Mouse (Mus musculus) layer of hippocampus, adult 11-12 months (tissue): ENCODE measurements around the gene Pnpla3.

ENCODE experiments used
- DNase-seq: peaks from one replicate; pipeline ENCODE4 v3.0.0; 2022; ENCODE audit warnings: low spot score

Gene Pnpla3

DNA sequence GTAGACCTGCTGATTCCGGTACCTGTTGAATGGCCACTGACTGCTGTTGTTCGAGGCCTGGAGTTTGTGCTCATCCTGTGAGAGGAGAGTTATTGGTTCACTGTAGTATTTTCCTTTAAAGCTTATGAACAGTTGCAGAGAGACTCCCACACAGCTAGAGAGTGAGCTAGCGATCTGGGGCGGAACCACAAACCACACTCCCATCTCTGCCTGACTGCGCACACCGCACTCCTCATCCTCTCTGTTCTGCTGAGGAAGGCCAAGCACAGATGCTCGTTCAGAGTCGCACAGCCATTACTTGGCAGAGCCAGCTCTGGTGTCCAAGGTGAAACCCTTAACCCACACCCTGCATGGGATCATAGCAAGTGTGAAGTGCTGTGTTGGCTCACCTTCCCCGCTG, 11.1 kb downstream of the Pnpla3 start:
- DNase-seq = peak; percentile 21

DNA sequence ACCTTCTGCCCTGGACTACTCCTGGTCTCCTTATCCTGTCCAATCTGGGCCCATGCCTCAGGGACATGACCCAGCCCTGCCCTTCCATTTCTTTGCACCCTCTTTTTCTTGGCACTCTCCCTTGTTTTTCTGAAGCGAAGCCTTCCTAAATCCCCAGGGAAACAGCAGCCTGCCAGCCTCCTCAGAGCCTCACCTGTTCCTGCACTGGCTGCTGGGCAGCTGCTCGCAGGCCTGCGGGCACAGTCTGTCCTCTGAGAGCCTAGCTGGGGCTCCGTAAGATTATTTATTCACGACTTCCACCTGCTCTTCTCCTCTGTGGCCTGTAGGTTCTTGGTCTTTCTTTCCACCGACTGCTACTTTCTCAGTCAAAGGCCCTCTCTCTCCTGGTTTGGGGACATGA, 14.4 kb downstream of the Pnpla3 start:
- DNase-seq = no peak

DNA sequence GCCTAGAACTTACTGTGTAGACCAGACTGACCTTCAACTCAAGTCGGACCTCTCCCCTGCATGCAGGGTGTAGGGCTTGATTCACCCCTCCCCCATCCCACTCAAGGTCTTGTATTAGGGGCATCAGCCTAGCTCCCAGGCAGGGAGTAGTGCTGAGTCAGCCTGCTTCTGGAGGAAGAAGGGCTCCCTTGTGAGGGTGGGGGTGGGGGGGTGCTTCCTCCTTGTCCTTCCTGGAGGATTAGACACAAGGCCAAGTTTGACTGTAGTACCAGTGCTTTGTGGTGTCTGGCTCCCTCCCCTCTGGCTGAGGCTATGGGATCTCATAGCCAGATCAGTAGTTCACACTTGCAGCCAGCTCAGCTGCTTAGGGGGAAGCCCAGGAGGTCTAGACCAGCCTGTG, 16.3 kb downstream of the Pnpla3 start:
- no peak for DNase-seq

DNA sequence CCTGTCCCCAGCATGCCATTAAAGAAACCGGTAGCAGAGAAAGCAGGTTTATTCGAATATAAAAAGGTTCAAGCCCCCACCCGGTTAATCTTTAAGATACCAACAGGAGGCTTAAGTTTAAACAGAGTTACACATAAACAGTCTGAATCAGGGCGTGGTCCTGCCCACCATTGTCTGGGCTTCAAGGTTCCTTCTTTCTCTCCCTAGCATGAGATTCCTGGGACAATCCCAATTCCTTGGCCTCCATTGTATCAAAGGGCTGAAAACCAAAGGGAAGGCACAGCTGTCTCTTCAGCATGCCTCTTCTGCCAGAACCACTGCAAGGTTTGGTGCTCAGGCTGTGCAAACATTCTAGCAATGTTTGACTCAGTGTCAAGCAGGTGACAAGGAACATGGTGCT, 18.6 kb downstream of the Pnpla3 start:
- DNase-seq = no peak

DNA sequence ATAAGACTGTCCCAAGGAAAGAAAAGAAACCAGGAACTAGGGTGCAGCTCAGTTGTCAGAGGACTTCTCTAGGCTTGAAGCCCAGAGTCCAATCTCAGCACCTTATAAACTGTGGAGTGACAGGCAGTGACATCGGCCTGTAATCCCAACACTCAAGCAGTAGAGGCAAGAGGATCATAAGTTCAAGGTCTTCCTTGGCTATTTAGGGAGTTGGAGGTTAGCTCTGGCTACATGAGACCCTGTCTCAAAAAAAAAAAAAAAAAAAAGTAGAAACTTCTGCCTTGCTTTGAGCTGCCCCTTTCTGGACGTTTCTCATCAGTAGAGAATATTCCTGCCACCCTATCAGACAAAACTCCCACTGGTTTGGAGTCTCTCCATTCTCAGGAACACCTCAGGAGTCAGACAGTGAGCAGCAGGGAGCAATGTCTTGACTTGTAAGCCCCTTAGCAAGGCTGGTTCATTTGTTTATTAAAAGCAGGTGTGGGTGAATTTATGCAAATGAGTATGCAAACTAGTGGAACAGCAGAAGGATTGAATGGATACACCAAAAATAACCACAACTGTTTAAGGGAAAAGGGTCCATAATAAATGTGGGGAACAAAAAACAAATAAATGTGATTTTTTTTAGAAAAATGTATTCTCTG, 21.4 kb downstream of the Pnpla3 start:
- no peak for DNase-seq

DNA sequence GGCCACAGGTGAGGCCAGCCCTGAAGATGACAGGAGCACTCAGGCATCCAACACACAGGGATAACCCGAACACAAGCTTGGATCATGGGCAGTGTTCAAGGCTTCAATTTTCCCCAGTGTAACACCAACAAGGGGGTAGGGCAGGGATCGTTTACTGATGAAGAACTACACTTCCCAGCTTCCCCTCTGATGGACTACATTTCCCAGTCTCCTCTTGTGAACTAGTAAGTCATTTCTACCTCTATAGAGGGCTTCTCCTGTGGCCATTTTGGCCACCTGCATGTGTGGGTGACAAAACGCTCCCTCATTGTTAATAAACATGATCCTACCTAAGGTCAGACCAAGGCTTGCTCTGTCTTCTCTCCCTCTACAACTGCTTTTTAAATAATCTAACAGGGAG, 22.2 kb downstream of the Pnpla3 start:
- no peak for DNase-seq

DNA sequence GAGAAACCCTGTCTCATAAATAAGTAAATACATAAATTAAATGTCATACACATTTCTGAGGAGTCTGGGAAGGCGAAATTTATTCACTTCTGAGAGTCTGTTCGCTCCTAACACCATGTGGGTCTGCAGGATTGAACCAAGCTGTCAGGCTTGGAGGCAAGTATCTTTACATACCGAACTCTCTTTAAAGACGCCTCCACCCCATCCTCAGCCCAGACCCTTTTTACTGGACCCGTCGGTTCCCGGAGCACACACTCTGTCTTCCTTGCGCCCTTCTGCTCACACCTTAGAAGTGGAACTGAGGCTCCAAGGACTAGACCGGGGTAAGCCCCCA, 24.1 kb downstream of the Pnpla3 start:
- no peak for DNase-seq

DNA sequence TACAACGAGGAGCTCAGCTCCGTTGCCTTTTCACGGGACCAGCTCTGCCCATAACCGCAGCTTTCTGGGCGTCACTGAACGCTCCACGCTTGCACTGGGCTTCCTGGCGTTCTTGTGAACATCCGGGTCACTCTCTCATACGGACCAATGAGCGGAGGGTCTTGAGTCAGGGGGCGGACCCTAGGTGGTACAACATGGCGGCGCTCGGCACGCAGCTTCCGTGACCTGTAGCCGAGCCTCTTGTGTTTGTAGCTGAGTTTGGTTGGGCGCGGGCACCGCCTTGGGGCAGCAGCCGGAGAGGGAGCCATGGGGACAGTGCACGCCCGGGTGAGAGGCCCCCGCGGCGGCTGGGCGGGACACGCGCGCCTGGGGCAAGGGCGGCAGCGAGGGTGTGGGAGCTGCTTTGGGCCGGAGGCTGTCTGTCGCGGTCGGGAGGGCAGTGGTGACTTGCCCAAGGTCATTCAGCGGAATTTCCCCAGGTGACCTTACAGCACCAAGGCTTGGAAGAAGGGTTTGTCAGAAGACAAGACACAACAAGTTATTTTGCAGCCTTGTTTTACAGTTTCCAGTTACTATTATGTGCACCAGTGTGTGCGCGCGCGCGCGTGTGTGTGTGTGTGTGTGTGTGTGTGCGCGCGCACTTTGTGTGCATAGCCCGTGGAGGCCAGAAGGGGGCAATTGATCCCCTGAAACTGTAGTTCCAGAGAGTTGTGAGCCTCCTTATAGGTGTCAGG, 24.6 kb downstream of the Pnpla3 start, which contains the start of gene Samm50:
TSS of gene Samm50 (plus strand) at position 184 of the 734 bp plus-strand sequence.
- DNase-seq = peak; percentile 94

DNA sequence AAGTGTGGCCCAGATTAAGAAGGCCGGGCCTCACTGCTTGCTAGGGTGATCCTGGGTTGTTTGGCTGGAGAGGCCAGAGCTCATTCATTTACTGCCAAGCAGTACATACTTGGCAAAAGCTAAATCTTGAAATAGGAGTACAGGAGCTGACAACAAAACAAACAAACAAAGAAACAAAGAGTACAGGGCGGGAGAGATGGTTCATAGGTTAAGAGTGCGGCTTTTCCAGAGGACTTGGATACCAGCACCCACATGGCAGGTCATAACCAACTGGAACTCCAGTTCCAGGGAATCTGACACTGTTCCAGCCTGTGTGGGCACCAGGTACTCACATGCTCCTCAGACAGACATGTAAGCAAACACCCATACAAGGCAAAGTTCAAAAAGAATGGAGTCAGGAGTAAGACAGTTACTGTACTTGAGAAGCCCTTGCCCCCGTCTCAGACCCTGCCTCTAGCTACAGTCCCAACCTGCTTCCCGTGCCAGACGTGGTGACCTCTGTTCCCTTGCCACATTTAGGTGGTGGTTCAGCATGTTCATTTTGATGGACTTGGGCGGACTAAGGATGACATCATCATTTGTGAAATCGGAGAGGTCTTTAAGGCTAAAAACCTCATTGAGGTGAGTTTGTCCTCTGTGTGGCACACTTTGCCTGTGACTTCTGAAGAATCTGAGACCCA, 29.0 kb downstream of the Pnpla3 start:
- DNase-seq = no peak

DNA sequence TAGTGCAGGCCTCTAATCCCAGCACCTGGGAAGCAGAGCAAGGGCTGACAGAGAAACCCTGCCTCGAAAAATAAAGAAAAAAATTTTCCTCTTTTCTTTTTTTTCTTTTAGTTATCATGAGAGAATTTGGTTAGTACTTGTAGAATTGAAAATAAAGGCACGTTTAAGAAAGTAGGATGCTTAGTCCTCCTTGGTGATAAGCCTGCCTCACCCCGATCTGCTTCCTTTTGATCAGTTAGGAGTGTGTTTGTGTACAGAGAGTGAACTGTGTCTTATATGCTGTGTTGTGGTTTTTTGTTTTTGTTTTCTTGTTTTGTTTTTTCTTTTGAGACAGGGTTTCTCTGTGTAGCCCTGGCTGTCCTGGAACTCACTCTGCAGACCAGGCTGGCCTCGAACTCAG, 39.7 kb downstream of the Pnpla3 start:
- no peak for DNase-seq

DNA sequence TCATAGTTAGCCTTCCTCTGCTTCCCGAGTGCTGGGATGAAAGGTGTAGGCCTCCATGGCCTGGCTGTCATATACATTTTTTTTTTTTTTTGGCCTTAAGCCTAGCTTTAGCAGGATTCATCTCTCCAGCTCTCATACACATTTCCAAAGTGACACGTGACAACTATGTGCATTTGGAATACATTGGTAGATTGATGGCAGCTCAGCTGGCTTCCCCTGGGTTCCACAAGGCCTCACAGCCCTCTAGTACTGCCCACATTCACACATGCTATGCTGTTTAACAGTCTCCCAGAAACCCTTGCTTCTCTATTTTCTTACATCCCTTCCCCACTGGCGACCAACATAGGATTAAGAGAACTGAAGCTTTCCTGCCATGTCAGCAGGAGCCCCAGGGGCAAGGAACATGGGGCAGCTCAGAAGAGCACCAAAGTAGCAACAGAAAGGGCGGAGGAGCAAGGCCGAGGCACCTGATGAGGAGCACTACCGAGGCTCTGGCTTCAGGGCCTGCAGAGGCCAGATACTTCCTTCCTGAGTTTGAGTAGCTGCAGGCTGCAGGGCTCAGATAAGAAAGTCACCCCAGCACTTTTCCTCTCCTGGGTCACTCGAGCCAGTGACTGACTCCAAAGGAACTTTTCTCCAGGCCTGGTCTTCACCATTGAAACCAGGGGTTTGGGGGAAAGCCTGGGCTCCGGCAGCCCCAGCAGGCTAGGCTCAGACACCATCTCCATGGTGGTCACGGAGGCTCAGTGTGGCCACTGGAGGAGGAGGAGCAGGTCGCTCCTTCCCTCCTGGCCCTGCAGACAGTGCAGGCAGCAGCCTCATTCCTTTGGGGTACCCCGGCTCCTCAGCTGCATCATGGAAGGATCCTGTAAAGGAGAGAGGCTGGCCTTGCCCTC, 42.1 kb downstream of the Pnpla3 start:
- DNase-seq = no peak

DNA sequence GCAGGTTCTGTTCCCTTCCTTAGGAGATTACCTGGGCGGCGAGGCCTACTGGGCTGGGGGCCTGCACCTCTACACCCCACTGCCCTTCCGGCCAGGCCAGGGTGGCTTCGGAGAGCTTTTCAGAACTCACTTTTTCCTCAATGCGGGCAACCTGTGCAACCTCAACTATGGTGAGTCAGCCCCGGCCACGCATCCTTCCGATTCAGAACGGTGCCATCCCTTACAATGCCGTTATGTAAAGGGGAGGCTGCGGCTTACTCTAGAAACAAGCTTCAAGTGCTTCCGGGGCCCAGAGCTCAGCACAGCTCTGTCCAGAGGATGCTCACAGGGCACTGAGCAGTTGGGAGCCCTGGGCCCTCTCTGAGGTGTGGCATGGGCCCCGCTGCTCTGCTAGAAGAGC, 42.8 kb downstream of the Pnpla3 start:
- DNase-seq = no peak

DNA sequence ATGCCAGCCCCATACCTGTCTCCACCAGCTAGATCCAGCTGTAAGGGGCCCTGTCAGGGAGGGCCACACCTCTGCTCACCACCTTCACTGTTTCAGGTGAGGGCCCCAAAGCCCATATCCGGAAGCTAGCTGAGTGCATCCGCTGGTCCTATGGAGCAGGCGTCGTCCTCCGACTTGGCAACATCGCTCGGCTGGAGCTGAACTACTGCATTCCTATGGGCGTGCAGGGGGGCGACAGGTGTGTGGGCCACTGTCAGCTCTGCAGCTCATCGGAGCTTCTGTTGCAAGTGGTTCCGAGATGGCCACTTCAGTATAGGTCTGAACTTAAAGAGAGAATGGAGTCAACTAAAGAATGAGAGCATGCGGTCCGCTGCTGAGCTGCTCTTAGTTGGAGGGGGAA, 43.3 kb downstream of the Pnpla3 start:
- no peak for DNase-seq

DNA sequence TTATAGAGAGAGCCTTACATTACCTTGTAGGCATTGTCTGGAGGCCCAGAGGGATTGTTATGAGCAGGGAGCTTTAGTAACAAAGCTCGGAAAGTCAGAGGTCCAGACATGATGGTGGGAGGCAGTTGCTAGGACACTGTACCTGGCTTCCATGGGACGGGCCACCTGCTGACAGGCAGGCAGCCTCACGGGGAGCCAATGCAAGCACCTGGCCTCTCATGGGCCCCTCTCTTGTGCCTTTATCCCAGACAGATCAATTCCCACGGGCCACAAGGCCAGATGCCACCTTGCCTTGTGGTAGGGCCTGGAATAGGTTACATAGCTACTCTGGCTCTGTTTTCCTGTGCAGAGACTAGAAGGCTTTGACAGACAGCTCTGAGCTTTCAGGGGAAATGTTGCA, 43.9 kb downstream of the Pnpla3 start:
- DNase-seq = no peak

DNA sequence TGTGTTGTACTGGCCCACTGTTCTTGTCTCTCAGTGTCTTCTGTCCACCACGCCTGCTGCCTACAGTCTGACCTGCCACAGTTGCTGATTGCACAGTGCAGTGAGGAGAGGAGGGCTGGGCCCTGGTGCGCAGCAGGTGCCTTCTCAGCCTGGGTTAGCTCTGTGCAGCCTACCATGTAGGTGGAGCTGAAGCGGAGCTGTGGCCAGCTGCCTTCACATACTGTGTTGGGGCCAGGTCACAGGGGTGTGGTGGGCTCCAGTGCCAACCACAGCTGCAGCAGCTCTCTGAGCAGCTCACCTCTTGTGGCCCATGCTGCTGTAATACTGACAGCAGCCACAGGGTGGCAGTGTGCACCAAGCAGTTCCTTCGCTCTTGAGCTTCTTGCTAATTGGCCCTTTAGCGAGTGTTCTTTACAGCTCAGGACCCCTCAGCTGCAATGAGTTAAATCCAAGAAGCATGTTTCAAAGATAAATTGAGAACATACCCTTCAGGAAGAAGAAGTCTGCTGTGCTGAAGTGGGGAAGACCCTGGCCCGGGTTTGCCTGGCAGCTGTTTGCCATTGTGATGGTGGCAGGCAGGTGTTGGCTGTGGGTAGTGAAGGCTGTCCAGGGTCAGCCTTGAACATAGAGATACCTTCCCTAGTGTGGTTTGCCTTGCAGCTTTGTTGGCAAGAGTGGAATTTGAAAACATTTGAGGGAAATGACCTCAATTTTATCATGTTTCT, 44.6 kb downstream of the Pnpla3 start:
- DNase-seq = peak; percentile 87

DNA sequence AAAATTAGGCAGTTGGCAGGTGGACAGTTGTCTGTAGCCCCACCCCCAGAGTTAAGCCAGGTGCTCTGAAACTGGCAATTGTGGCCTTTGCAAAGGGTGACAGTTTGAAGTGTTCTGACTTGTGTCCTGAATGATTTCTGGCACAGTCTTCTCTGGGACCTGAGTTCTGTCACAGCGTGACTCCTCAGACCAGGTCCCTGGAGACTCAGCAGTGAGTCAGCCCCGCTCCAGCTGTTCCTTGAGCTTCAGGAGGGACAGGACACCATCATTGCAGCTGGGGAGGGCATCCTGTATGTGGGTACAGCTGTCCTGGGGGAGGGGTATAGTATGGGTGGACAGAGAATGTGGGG, 45.1 kb downstream of the Pnpla3 start:
- DNase-seq = no peak

DNA sequence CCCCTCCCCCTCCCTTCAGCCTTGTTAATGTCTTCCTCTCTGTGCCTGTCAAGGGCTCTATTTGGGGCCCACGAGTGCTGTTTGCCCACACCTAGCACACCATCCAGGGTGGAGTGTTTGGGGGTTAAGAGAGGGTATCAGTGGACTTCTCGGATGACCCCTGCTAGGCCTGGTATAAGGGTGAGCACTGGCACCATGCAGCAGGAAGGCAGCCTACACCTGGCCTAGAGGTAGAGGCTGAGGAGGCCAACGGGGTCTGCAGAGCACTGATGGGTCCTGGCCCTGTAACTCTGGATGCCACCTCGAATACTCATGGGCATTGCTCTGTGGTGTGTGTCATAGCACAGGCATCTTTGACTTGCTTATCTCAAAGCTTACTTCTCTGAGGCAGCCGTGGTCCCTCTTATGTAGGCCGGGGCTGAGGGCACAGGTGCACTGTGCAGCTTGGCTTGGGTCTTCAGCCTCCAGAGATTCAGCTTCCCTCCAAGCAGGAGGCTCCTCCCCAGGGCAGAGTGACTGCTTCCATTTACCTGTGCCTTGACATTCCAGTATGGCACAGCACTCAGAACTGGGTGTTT, 45.6 kb downstream of the Pnpla3 start:
- no peak for DNase-seq

DNA sequence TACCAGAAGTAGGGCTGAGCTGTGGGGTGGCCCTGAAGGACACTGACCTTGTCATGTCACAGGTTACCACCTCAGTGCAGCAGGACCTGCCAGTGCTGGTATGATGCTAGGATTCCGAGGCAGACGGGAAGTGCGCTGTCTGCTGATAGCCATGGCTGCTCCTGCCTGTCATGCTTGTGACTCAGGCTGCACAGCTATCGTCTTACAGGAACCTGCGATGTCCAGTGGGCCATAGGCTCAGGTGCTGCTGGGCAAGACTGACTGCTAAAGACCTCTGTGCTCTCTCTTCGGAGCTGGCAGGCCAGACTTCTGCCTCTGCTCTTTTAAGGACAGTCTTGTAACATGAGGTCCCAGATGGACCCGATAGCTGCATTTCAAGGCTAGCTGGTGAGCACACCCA, 46.8 kb downstream of the Pnpla3 start:
- DNase-seq = no peak

DNA sequence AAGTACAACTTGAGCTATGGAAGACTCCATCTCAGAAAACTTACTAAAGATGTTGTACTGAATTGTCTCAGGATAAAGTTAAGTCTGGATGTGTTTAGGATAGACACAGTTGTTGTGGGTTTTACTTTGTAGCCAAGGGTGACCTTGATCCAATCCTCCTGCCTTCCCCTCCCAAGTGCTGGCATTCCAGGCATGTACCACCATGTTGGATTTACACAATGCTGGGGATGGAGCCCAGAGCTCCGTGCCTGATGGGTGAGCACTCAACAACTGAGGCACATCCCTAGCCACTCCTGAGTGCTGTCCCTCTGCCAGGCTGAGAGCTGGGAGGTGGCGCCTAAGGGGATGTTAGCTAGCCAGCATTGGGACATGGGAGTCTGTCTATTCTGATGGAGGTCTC, 47.6 kb downstream of the Pnpla3 start:
- no peak for DNase-seq

DNA sequence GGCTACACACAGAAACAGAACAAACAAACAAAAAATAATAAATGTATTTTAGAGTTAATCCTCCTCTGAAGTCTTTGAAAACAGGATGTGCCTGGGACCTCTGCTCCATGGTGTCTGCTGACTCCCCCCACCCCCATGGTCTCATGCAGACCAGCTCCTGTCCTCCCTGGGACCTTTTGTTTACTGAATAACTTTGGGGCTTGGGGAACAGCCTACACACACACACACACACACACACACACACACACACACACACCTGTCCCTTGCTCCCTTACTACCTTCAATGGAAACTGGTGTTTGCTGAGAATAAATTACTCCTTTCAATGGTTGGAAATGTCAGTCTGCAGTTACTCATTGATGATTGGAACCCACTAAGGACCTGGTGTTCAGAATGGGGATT, 48.4 kb downstream of the Pnpla3 start:
- DNase-seq = no peak

DNA sequence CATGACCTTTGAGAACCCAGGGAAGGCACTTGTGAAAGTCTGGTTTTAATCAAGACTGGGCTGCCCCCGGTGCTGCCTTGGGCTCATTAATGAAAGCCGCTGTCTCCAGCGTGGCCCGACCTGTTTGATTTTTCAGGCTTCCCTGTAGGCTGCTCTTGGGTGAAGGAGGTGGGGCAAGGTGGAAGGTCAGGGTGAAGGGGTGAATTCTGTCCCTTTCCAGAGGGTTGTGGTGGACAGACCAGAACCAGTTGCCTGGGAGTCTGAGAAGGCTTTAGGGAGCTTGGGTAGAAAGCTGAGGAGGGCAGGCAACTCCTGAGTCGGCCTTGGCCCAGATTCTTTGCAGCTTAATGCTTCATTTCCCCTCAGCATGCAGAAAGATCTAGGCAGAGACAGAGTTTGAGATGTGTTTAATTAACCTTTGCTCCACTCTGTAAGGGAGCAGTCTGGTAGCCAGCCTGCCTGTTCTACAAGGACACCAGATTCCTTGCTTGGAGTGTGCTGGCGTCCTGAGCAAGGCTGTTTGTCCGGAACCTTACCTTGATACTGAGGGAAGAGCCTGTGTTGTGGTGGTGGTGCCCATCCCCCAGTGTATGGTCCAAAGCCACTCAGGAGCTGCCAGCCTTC, 48.9 kb downstream of the Pnpla3 start:
- no peak for DNase-seq
